Mouse (Mus musculus) left cerebral cortex, postnatal 25 days (tissue): ENCODE measurements at regions not wholly inside any gene's neighbourhood (a gene's known extent, or its start where the extent isn't known, plus 50 kb on each side); places are given as distances from the start of the nearest gene placed in this dataset.

Source experiments
- DNase-seq, 2 experiments: peaks; one replicate each; pipeline ENCODE4 v3.0.0; 2022; ENCODE audit warnings: low spot score in 2 of 2, mixed read lengths in 1 of 2
- intact Hi-C: fragments of 180-260 bp; cut with DNase I; formaldehyde crosslinking; loops from one replicate; pipeline ENCODE4 v1.15.1; 2025

DNA sequence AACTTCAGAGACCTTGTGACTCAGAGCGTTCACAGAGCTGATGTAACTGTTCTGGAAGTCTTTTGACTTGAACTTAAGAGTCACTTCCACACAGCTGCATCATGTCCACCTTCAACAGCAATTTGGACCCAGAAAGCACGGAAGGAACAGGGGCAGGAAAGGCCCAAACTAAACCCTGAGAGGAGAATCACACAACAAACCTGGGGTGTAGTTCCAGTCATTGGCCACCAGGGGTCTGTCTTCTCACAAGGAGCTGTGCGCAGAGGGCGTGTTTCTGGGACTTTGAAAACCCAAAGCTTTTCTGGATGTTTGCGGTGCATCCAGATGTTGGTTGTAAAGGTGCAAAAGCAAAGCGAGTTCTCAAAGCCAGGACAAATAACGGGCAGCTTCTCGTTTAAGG lies 231.9 kb upstream of the 1700056E22Rik start:
- DNase-seq = peak; percentile 63
- intact Hi-C loops = loop anchor here (2.0 to 5.0 kb wide), 4 partner anchors 181 to 526 kb away; no protein-coding TSS in a partner anchor

DNA sequence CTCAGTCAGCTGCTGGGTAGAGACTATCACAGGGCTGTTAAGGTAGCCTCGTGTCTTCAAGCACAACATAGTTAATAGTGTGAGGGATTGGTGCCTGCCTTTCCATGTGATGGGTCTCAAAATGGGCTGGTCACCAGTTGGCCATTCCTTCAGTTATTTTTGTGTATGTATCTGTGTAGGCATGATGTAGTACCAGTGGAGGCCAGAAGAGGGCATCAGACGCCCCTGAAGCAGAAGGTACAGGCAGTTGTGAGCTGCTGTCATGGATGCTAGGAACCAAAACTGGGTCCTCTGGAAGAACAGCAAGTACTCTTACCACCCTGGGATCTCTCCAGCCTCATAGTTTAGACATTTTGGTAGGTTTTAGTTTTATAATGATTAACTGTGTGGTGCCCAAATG lies 228.9 kb upstream of the 1700056E22Rik start:
- intact Hi-C loops = loop anchor here (5.0 kb wide), 1 partner anchor 134 kb away; no protein-coding TSS in a partner anchor
- DNase-seq = no peak

- intact Hi-C loops = loop anchor here (5.0 kb wide), 1 partner anchor 136 kb away; no protein-coding TSS in a partner anchor
Observed at GRCm38 (mm10) chr1:184261385-184261727, 227.3 kb upstream of the 1700056E22Rik start.

GRCm38 (mm10) chr1:184260722-184261384 lies 226.8 kb upstream of the 1700056E22Rik start:
- peak in 1 of 2 experiments; percentile 17 for DNase-seq

More at GRCm38 (mm10) chr1:184261385-184261727, 227.3 kb upstream of the 1700056E22Rik start:
- no peak for DNase-seq

GRCm38 (mm10) chr1:184259853-184260252 lies 225.8 kb upstream of the 1700056E22Rik start:
- intact Hi-C loops = loop anchor here (5.0 kb wide), 1 partner anchor 137 kb away; no protein-coding TSS in a partner anchor

More at GRCm38 (mm10) chr1:184260722-184261384, 226.8 kb upstream of the 1700056E22Rik start:
- intact Hi-C loops = loop anchor here (5.0 kb wide), 1 partner anchor 136 kb away; no protein-coding TSS in a partner anchor

GRCm38 (mm10) chr1:184257356-184257755 lies 223.3 kb upstream of the 1700056E22Rik start:
- no peak for DNase-seq
- intact Hi-C loops = no loop called here

More at GRCm38 (mm10) chr1:184259853-184260252, 225.8 kb upstream of the 1700056E22Rik start:
- no peak for DNase-seq

GRCm38 (mm10) chr1:184254951-184255350 lies 220.8 kb upstream of the 1700056E22Rik start:
- intact Hi-C loops = no loop called here

GRCm38 (mm10) chr1:184244730-184245488 lies 210.8 kb upstream of the 1700056E22Rik start:
- intact Hi-C loops = no loop called here

More at GRCm38 (mm10) chr1:184254951-184255350, 220.8 kb upstream of the 1700056E22Rik start:
- DNase-seq = no peak

DNA sequence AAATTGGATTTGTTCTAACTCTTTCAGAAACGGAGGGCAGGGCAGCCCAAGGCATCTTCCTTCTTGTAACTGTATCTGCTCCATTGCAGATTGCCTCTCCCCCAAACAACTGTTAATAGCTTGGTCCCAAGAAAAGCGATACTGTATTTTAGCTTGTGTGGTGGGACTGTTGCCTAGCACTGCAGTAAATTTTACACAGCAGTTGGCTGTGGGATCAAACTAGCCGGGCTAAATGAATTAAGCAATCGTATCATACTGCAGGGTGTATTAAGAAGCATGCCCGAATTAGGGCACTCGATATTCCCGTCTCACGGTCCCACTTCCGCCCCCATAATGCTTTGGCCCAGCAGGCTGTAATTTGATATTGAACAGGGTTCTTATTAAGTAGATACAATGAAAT lies 210.2 kb upstream of the 1700056E22Rik start:
- no peak for DNase-seq
- intact Hi-C loops = no loop called here

More at GRCm38 (mm10) chr1:184244730-184245488, 210.8 kb upstream of the 1700056E22Rik start:
- DNase-seq = no peak

- intact Hi-C loops = no loop called here
- no peak for DNase-seq
Observed at GRCm38 (mm10) chr1:184241846-184242245, 207.7 kb upstream of the 1700056E22Rik start.

- intact Hi-C loops = loop anchor here (1.0 to 10.0 kb wide), 3 partner anchors 198 to 793 kb away; no protein-coding TSS in a partner anchor
- DNase-seq = peak; percentile 58 to 68
Observed at GRCm38 (mm10) chr1:184235131-184235983, 201.3 kb upstream of the 1700056E22Rik start.

GRCm38 (mm10) chr1:184234320-184234988 lies 200.4 kb upstream of the 1700056E22Rik start:
- intact Hi-C loops = loop anchor here (10.0 kb wide), 1 partner anchor 380 kb away; no protein-coding TSS in a partner anchor
- DNase-seq = no peak

DNA sequence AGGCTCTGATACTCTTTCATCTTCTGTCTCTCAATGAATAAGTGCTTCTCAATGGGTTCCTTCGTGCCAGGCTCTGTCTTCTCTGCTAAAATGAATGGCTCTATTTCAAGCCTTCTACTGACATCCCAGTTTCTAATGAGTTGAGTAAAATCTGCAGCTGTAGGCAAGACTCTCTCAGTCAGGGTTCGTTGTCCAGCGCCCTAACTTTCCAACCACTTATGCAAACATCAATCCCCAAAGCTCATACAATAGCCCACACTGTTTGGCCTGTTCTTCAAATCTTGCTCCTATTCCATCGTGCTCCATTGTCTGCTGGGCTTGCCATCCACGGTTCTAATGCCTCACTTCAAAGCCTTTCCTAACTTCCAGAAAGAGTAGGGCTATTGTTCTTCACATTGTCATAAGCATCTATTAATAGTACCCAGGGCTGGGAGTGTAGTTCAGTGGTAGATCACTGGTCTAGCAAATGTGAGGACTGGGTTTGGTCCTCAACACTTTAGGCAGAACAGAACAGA lies 199.7 kb upstream of the 1700056E22Rik start:
- intact Hi-C loops = loop anchor here (10.0 kb wide), 1 partner anchor 379 kb away; no protein-coding TSS in a partner anchor
- peak in 1 of 2 experiments; percentile 31 for DNase-seq

GRCm38 (mm10) chr1:184222326-184222725 lies 188.2 kb upstream of the 1700056E22Rik start:
- DNase-seq = no peak
- intact Hi-C loops = no loop called here

DNA sequence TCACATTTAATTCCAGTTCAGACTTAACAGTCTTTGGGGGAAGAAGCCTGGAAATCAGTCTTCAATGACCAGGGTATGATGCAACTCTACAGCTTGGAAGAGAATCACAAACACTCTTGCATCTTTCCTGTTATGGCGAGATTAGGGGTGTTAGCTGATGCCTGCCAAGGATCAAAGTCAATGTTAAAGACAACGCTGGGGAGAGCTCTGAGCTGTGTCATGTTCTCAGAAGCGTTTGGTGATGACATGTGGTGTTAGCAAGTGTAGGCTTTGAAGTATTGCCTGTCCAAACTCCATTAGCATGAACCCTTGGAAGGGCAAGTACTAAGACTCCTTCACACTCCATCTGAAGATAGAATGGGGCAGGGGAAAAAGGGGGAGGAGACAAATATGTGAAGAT lies 187.7 kb upstream of the 1700056E22Rik start:
- intact Hi-C loops = no loop called here

GRCm38 (mm10) chr1:184197272-184197671 lies 163.2 kb upstream of the 1700056E22Rik start:
- intact Hi-C loops = no loop called here
- no peak for DNase-seq

More for the DNA sequence above, 187.7 kb upstream of the 1700056E22Rik start:
- DNase-seq = no peak

- intact Hi-C loops = no loop called here
- DNase-seq = no peak
Observed at GRCm38 (mm10) chr1:184191325-184191724, 157.2 kb upstream of the 1700056E22Rik start.

DNA sequence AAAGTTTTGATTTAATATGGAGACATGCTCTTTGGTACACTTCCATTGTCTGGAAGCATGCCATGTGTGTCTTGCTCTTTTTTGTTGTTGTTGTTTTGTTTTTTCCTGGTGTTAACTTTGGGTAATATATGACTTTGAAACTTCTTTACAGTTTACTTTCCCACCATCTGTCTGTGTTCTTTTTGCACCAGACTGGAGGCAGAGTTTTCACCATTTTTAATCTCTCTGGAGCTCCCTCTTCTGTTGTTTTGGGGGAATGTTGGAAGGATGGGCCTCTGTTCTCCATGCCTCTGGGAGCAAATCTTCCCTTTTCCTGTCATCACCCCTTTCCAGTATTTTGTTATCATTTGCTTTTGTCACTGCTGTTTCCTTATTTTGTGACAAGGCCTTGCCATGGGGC lies 153.5 kb upstream of the 1700056E22Rik start:
- intact Hi-C loops = no loop called here
- DNase-seq = peak; percentile 13 to 45
